Mouse (Mus musculus) kidney, postnatal 36 days (tissue): ENCODE measurements around the gene Mrtfb.

Experiments
- DNase-seq, 2 experiments: peaks; one replicate each; pipeline ENCODE4 v3.0.0; 2021 to 2022; ENCODE audit warnings: mixed read lengths in 2 of 2

Mrtfb gene

DNA sequence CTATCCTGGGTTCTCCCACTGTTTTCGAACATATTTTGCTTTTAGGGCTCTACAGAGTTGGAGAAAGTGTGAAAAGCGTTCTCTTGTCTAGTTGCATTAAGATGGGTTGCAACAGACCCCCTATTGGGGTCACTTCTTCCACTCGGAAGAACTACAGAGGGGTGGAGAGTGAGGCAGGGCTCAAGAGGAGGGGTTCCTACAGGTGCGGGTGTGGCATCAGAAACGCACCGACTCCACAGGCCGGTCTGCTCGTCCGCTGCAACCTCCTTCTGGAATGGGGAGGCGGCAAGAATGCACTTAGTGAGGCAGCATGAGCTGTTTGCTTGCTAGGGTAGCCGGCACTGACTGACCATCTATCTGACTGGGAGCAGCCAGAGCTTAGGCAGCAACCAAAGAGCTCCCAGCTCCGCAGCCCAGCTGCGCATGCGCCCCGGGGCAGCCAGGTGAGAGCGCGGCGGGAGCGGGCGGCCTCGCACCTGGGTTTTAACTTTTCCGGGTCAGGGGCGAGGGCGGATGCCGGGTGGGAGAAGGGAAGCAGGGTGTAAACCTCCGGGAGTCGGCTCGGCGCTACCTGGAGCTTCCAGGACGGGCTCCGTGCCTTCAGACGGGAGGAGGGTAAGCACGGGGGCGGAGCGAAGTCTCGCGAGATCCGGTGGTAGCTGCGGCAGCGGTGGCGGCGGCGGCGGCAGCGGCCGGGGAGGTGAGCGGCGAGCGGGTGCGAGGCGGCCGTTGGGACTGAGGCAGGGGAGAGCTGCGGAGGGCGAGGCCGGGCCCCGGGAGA lies at the start of gene Mrtfb:
Mrtfb (plus strand) TSS at position 627 of the 781 bp plus-strand sequence.
- DNase-seq = peak; percentile 92 to 97

DNA sequence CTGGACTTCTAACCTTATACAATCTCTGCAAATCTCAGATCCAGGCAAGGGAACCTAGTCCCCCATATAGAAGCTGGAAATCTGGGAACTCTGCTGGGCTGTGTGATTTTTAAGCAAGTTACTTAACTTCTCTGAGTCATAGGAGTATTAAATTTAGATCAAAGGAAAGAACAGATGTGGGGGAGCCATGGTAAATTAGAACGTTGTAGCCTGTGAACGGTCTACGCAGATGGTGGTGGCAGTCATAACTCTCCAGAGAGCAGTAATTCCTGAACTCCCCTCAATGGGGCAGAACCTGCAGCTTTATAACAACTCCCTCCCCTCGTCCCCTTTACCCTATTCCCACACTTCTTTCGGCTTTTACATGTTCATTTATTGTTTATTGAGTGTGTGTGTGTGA lies 48.6 kb upstream of the Mrtfb start:
- DNase-seq = no peak

DNA sequence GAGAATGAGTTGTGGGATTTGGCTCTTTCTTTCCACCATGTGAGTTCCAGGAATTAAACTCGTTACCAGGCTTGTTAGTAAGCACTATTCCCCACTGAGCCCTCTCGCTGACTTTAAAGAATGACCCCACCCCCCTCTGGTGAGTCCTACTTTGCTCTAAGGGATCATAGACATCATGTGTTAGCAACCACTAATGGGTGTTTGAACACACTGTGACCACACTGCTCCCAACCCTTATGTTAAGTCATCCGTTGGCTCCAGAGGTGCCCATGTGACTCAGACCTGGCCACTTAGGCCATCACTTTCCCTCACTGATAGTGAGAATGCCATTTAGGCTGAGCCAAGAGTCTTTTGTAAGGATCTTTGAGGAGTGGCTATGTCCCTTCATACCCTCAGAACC lies 48.2 kb upstream of the Mrtfb start:
- DNase-seq = no peak

DNA sequence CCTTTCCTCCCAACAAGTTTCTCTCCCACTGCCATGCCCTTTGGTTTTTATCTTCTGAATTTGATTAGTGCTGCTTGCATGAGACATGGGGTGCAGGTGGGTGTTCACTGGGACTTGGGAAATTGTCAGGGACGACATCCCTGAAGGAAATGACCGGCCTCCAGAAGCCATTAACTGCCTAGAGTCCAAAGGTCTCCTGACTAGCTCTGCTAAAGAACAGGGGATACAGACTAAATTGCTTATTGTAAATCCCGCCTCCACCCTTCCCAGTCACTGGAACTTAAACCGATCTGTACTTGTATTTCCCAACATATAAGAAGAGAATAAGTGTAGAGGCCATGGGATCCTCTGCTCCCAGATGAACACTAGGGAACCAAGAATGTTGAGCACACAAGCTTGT lies 43.5 kb upstream of the Mrtfb start:
- DNase-seq = no peak

DNA sequence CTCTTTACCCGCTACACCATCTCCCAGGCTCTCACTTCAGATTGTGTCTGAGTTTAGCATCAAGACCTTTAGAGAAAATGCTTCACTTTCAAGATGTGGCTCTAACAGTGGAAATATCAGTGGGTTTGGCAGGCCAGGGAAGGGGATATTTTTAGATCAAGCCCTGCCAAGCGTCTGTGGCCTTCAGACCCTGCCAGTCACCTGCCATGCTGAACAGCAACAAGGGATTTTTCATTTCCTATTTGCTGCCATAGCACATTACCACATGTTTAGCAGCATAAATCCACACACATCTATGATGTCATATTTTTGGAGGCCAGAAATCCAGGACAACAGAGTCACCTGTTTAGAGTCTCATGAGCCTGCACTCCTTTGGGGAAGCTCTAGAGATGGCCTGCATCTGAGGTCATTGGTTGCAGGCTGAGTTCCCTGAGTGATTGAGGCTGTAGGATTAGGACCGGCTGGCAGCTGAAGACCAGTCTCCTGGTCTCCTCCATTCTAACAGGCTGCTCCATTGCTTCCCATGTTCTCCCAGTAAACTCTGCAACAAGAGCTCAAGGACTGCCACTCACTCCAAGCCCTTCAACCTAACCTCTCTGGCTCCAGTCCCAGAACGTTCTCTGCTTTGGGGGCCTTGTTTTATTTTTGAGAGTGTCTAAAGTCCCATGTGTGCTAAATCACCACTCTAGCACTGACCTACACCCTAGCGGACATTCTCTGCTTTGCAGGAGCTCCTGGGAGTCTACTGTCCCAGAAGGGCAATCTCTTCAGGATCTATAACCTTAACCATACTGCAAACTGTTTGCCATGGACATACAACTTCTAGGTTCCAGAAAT lies 39.9 kb upstream of the Mrtfb start:
- DNase-seq = peak; percentile 8 to 16

DNA sequence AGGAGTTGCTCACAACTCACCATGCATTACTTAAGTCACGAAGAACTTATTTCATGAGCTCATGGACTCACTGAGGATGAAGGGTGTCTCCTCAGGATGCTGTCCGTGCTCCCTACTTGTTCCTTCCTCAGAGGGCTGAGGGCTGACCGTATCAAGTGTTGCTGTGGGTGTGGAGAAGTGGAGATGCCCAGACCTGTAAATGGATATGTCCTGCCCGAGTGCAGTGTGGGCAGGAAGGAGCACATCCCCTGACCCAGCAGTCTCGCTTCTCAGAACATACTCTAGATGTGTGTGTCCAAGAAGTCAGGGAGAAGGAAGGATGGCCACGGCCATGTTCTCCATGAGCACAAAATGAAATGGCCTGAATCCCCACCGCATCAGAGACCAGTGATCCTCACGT lies 38.3 kb upstream of the Mrtfb start:
- DNase-seq = no peak

DNA sequence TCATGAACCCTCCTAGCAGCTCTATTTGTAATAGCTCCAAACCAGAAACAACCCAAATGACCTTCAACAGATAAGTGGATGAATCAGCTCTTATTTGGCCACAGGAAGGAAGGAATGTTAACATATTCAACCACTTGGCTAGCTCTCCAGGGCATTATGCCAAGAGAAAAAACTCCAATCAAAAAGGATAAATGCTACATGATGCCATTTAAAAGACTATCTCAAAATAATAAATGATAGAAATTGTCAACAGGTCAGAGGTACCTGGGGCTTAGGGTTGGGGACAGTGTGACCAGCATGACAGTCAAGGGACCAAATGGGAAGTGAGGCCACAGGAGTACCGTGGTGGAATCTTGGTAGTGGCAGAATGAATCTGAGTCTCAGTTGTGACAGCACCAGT lies 34.8 kb upstream of the Mrtfb start:
- DNase-seq = peak in 1 of 2 experiments; percentile 8

DNA sequence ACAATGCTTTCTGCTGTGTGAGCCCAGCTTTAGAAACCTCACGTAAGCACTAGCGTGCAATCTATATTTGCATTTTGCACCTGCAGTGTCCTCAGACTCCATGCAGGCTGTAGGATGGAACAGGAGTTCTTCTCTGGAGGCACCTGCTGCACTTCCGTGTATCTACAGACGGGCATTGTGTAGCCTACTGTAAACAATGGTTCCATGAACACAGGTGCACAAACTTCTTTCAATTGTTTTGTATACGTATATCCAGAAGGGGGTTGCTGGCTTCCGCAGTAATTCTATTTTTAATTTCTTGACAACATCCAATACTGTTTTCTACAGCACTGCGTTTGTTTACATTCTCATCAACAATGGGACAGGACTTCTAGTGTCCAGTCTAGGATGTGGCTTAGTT lies 24.2 kb upstream of the Mrtfb start:
- DNase-seq = no peak

DNA sequence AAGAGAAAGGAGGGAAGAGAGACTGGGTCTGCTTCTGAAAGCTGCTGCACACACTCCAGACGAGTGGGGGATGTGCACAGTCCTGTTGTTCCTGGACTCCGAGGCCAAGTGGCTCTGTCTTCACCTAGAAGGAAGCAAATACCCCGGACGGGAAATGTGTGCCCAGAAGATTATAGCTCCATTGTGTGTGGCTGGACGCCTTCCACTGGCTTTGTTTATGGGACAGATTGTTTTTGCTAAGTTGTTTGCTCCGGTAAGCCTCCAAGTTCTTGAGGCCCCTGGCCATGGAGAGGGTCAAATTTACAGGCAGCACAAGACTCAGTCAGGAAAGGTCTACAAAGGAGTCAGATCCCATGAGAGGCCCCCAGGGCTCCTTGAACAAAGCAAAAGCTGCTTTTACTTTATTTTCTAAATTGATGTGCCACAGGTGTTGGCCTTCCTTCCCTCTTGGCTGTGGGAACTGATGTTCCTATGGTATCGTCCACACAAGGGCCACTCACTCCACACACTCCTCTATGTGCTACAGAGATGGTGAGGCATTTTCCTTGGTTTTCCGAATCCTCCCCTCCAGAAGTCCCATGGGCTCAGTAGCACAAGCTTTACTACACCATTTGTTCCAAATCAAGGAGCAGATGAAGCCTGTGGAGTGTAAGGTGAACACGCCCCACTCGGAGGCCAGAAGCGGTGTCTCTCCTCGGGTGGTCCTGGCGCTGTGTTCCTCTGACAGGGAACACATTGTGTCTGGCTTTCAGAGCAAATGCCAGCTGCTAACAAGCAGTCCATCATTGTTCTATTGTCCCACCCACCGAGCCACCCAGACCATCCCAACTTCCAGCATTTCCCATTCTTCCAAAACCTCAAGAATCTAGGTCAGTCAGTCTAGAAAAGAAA lies 23.1 kb upstream of the Mrtfb start:
- peak; percentile 52 to 59 for DNase-seq

DNA sequence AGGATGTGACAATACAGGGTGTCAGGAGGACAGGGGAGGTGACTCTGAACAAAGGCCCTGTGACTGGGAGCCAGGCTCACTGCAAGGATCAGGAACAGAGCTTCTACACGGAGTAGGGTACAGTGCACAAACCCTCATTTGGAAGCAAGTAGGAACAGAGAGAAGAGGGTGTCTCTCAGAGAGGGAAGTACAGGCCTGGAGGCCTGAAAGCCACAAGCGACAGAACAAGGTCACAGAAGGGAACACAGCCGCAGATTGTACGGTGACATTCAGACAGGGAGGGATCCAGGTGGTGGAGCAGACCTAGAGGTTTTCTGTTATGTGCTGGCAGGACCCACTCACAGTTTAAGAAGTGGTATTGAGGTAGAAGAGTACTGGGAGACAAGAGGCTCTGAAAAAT lies 17.2 kb upstream of the Mrtfb start:
- no peak for DNase-seq

DNA sequence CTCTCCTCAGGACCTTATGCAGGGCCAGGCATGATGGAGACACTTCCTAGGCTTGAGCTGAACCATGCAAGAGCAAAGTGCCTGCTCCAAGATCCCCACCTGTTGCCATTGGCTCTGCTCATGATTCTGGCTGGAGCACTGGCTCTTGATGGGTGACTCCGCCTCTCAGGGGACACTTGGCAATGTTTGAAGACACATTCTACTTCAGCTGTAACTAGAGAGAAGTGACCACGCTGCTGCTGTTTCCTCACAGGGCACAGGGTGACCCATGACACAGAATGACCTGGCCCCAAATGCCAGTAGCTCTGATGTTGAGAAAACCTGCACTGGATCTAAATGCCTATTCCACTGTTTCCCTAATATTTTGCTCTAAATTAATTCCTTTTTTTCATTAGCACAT lies 16.7 kb upstream of the Mrtfb start:
- DNase-seq = no peak

DNA sequence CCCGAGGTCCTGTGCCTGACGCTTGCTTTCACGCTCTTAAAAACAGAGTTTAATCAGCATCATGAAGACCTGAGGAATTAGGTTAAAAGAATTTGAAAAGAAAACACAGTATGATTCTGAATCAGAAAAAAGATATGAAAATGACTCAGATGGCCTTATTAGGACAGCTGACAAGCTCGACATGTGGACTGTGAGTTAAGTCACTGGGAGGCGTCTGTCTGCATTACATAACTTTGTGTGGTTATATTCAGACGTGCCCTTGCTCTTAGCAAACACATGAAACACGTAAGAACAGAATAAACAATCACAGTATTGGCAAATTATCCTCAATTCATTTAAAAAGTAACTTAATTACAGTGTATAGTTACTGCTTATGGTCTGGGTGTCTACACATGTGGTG lies 16.0 kb upstream of the Mrtfb start:
- no peak for DNase-seq

DNA sequence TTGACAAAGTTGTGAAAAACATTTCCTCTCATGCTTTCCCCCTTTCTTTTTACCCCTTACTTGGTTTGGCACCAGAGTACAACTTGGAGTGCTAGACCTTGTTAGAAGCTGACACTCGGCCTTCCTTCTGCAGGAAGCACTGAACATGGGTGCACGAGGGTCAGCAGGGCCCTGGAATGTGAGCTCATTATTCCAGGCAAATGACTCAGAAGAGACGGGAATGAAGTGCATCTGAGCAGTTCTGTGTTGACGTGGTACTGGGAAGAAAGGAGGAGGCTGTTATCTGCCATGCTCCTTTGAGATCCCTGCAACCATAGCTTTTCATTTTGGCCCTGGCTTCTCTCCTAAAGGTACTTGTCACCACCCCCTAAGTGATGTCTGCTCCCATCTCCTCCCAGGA lies 10.6 kb upstream of the Mrtfb start:
- peak in 1 of 2 experiments; percentile 4 for DNase-seq

DNA sequence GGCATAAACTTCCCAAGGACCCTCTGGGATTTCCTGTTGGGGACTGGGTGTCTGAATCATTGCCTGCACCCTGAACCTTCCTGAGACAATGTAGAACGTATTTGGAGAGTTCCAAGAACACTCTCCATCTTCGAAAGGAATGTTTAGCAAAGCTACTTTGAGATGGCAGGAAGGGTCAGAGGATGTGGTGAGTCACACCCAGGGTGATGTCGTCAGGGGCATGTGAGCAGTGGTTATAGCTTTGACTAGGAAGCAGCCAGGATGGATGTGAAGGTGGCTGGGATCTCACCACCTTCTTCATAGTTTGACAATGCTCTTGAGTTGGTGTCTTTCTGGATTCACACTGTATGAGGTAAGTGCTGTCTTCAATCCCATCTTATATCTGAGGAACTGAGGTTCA lies 9.4 kb upstream of the Mrtfb start:
- no peak for DNase-seq

DNA sequence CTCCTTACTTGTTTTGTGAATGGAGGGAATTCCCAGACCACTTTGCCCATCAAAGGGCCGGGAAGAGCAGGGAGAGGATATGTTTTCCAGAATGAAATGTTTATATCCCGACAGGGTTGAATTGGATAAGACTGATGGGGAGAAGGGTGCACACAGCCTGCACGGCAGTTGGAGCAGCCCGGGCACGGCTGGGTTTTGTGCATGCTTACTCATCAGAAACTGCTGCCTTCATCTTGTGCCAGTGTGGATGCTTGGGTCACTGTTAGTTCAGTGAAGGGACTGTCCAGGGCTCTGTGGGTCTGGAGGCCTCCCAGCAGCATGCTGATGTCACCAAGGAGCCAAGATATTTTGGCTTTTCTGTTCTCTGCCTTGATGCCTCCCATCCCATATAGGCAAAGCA lies 6.2 kb upstream of the Mrtfb start:
- no peak for DNase-seq

DNA sequence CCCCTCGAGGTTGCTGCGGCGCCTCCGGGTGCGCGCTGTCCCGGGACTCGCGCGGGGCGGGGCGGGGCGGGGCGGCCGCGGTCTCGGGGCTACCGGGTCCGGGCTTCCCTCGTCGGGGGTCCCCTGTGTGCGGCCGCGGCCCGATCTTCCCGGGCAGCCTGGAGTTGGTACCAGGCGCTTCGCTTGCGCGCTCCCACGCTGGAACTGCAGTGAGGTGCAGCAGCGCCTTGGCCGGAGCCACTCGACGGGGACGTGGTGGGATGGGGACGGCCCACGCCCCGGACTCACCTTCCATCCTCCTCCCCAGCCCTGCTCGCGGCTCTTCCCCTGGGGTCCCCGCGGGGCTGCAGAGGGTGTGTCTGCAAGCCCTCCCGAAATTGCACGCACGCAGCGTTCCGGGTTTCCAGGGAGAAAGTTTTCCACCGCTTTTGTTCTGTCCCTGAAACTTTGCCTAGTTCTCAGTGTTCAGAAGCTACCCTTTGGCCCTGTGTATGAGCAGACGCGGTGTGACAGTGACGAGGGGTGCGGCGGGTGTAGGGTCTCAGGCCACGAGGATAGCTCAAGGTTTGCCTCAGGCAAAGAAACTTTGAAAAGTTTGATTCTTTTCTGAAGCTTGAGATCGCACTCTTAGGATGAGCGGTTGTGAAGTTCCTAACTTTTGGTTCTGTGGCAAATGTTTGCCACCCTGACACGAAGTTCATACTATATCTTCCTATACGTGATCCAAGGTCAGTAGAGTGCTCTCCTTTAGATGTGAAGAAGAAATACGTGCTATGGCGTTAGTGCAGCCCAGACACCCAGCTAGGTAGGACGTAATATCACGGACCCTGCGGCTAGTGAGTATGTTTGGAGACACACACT lies 616 bp downstream of the Mrtfb start:
- peak in 1 of 2 experiments; percentile 18 for DNase-seq

DNA sequence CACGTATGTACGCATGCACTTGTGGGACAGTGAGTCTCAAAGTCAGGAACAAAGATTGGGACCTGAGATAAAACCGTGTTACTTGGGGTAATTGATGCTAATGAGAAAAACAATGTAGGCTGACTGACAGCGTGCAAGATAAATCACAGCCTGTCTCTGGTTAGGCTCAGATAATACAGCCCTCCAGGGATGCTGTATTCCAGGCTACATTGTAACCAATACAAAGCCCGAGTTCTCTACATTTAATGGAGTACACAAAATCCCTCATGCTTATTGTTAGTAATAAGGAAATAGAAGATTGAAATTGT lies 1.2 kb downstream of the Mrtfb start:
- DNase-seq = no peak

DNA sequence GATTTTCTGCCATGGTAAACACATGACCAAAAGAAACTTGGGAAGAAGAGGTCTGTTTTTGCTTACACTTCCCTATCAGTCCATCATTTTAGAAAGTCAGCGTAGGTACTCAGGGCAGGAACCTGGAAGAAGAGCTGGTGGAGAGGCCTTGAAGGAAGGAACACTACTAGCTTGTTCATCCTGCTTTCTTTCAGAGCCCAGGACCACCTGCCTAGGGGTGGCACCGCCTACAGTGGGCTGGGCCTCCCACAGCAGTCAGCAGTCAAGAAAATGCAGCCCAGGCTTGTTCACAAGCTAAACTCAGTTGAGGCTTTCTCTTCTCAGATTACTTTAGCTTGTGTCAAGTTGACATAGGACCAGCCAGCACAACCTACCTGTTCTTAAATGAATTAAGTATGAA lies 2.7 kb downstream of the Mrtfb start:
- DNase-seq = no peak

DNA sequence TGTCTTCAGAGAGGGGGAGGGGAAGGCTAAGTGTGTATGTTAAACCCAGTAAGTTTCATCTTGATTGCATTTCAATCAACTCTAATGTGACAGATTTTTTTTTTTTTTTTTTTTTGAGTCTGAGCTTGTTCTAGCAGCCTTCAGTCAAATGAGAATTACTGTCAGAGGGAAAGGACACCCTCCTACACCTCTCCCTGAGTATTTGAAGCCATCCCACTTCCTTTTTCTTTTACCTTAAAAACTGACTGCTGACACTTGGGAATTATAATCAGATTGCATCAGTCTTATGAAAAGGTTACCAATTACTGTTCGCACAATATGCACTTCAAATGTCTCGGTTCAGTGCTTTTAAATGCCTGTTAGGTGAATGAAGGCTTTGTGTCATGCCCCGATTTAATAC lies 10.0 kb downstream of the Mrtfb start:
- DNase-seq = no peak

DNA sequence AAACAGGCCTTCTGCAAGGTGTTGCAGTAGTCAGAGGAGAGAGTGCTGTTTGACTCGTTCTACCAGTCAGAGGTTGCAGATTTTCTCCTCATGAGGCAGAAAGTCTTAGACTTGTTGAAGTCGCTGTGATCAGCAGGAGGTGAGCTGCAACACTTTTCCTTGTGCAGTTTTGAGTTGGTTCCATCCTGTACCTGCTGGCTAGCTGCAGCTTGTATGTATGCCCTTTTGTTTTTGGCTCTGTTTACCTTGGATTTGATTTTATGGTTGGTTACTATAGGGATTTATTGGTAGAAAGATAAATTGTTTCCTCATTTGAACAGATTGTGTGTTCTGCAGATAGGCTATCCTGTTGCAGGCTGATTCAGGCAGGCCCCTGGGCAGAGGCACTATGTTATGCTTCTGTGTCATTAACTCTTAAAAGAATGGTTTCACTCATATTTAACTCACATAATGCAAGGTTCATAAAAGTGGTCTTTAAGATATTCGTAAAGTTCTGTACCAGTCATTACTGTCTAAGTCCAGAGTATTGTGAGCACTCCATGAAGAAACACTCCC lies 11.1 kb downstream of the Mrtfb start:
- DNase-seq = no peak

DNA sequence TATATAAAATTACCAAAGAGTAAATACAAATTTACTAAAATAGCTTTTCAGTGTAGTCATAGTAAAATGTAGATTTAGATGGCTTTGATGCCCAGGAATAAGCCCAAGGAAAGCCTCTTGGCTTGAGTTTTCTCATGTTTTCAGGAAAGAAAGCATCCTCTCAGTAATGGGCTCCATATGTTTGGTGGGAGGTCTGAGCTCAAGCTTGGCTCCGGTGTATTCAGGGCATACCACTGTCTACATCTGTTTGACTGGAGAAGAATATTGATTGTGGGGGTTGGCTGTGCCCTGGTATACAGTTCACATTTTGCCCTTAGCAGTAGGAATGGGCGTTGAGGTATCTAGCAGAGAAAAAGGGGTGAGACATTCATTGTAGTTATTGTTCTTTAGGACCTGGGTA lies 13.1 kb downstream of the Mrtfb start:
- DNase-seq = no peak

DNA sequence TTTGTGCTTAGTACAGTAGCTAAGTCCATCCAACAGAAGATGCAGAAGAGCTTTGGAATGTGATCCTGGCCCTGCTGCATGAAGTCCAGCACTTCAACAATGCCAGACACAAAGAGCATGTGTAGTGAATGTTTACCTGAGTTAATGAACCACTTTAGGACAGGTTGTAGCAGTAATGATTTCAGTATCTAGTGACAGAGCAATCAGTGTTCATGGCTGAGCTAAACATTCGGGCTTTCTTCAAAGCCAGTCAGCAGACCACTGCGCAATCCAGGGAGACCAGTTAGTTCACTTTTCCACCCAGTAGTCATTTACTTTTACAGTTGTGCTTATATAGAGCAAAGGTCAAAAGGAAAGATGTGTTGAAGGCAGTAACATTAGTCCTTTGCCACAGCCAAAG lies 20.0 kb downstream of the Mrtfb start:
- peak; percentile 26 to 53 for DNase-seq
